Mouse (Mus musculus): ENCODE measurements at regions not wholly inside any gene's neighbourhood (a gene's known extent, or its start where the extent isn't known, plus 50 kb on each side); places are given as distances from the start of the nearest gene placed in this dataset.
A peak's percentile ranks its signal among the peaks of the same experiment; 100 is the strongest.
"Not testable (repeated sequence)": the region's sequence is repeated elsewhere in the genome, so short reads cannot be mapped to it uniquely, and the experiment has no call there.

GRCm38 (mm10) chr9:33080774-33081173 lies 444.8 kb downstream of the Ets1 start:
- no peak overlapping the region for H3K4me2 ChIP-seq
- H3K27me3 ChIP-seq: no peaks in the 10 kb centered on the region
- no peaks in the 10 kb centered on the region for H3K9me3 ChIP-seq
- no peaks in the 10 kb centered on the region for H3K36me3 ChIP-seq (replicated peaks)
- H3K4me3 ChIP-seq (replicated peaks): no peak overlapping the region
- H3K4me1 ChIP-seq: no peaks in the 10 kb centered on the region
- no peak for ATAC-seq (ENCODE audit: low FRiP score)
- no peak overlapping the region for H3K27ac ChIP-seq
- 62% methylated on average over 6 of the region's 6 CpGs for WGBS
- no peak overlapping the region for H3K9ac ChIP-seq

GRCm38 (mm10) chr9:33089977-33090376 lies 454.0 kb downstream of the Ets1 start:
- H3K4me2 ChIP-seq: no peak overlapping the region

GRCm38 (mm10) chr9:33091664-33092063 lies 455.6 kb downstream of the Ets1 start:
- H3K4me2 ChIP-seq: no peak overlapping the region
- 0 out of 2 replicates have a peak, but pooled peaks cover 5% of the 10 kb centered on the region for H3K27me3 ChIP-seq
- no peaks in the 10 kb centered on the region for H3K9me3 ChIP-seq
- H3K36me3 ChIP-seq (replicated peaks): no peaks in the 10 kb centered on the region
- H3K9ac ChIP-seq: no peak overlapping the region
- H3K4me3 ChIP-seq (replicated peaks): no peak overlapping the region
- no peaks in the 10 kb centered on the region for H3K4me1 ChIP-seq
- WGBS: 86% methylated on average over 3 of the region's 3 CpGs
- no peak for ATAC-seq (ENCODE audit: low FRiP score)
- no peak overlapping the region for H3K27ac ChIP-seq

More at GRCm38 (mm10) chr9:33089977-33090376, 454.0 kb downstream of the Ets1 start:
- H3K4me1 ChIP-seq: no peaks in the 10 kb centered on the region
- no peak overlapping the region for H3K4me3 ChIP-seq (replicated peaks)
- 0 out of 2 replicates have a peak, but pooled peaks cover 5% of the 10 kb centered on the region for H3K27me3 ChIP-seq
- H3K9me3 ChIP-seq: no peaks in the 10 kb centered on the region
- no peaks in the 10 kb centered on the region for H3K36me3 ChIP-seq (replicated peaks)
- ATAC-seq (ENCODE audit: low FRiP score): no peak
- no peak overlapping the region for H3K9ac ChIP-seq
- H3K27ac ChIP-seq: no peak overlapping the region
- 78% methylated on average over 3 of the region's 3 CpGs for WGBS

GRCm38 (mm10) chr9:33095654-33096053 lies 459.6 kb downstream of the Ets1 start:
- Histone ChIP-seq H3K4me2 (no peak overlapping the region), H3K27me3 (0 out of 2 replicates have a peak, but pooled peaks cover 5% of the 10 kb centered on the region), H3K27ac (no peak overlapping the region), H3K36me3 (replicated peaks) (no peaks in the 10 kb centered on the region), H3K9ac (no peak overlapping the region), H3K9me3 (no peaks in the 10 kb centered on the region), H3K4me3 (replicated peaks) (no peak overlapping the region), H3K4me1 (no peaks in the 10 kb centered on the region)
- 1% methylated on average over 3 of the region's 3 CpGs for whole genome bisulfite sequencing
- peak; percentile 53; the same call in 1 of the 2 replicates for ATAC-seq (ENCODE audit: low FRiP score)

GRCm38 (mm10) chr9:33101206-33101605 lies 465.2 kb downstream of the Ets1 start:
- Histone ChIP-seq H3K27me3 (0 out of 2 replicates have a peak, but pooled peaks cover 4% of the 10 kb centered on the region), H3K36me3 (replicated peaks) (no peaks in the 10 kb centered on the region), H3K4me3 (replicated peaks) (no peak overlapping the region), H3K4me2 (no peak overlapping the region), H3K9ac (no peak overlapping the region), H3K27ac (no peak overlapping the region), H3K4me1 (peaks cover 6% of the 10 kb centered on the region), H3K9me3 (no peaks in the 10 kb centered on the region)
- WGBS: 84% methylated on average over 3 of the region's 3 CpGs
- no peak for ATAC-seq (ENCODE audit: low FRiP score)

GRCm38 (mm10) chr9:33104623-33105074 lies 468.6 kb downstream of the Ets1 start:
- no peak overlapping the region for H3K4me2 ChIP-seq
- 0 out of 2 replicates have a peak, but pooled peaks cover 4% of the 10 kb centered on the region for H3K27me3 ChIP-seq
- WGBS: 8% methylated on average over 3 of the region's 3 CpGs
- peaks cover 6% of the 10 kb centered on the region for H3K4me1 ChIP-seq
- ATAC-seq (ENCODE audit: low FRiP score): no peak
- no peak overlapping the region for H3K9ac ChIP-seq
- H3K4me3 ChIP-seq (replicated peaks): no peak overlapping the region
- H3K36me3 ChIP-seq (replicated peaks): no peaks in the 10 kb centered on the region
- H3K27ac ChIP-seq: no peak overlapping the region
- H3K9me3 ChIP-seq: no peaks in the 10 kb centered on the region

- H3K4me2 ChIP-seq: no peak overlapping the region
- H3K4me3 ChIP-seq (replicated peaks): no peak overlapping the region
- ATAC-seq (ENCODE audit: low FRiP score): no peak
- no peak overlapping the region for H3K9ac ChIP-seq
- WGBS: 94% methylated on average over 1 of the region's 1 CpGs
- H3K4me1 ChIP-seq: no peaks in the 10 kb centered on the region
- no peak overlapping the region for H3K27ac ChIP-seq
- H3K9me3 ChIP-seq: no peaks in the 10 kb centered on the region
- no peaks in the 10 kb centered on the region for H3K27me3 ChIP-seq
- H3K36me3 ChIP-seq (replicated peaks): no peaks in the 10 kb centered on the region
Observed at GRCm38 (mm10) chr9:33123841-33124240, 487.8 kb downstream of the Ets1 start.

GRCm38 (mm10) chr9:33152186-33152585 lies 516.2 kb downstream of the Ets1 start:
- H3K9ac ChIP-seq: no peak overlapping the region
- H3K9me3 ChIP-seq: no peaks in the 10 kb centered on the region
- WGBS: 7% methylated on average over 1 of the region's 1 CpGs
- no peak overlapping the region for H3K4me3 ChIP-seq (replicated peaks)
- no peak overlapping the region for H3K27ac ChIP-seq
- no peaks in the 10 kb centered on the region for H3K27me3 ChIP-seq
- 0 out of 2 replicates have a peak, but pooled peaks cover 3% of the 10 kb centered on the region for H3K4me1 ChIP-seq
- H3K36me3 ChIP-seq (replicated peaks): no peaks in the 10 kb centered on the region
- no peak; the same call in 1 of the 2 replicates for ATAC-seq (ENCODE audit: low FRiP score)
- H3K4me2 ChIP-seq: no peak overlapping the region

- Histone ChIP-seq H3K27me3 (no peaks in the 10 kb centered on the region), H3K4me3 (replicated peaks) (no peak overlapping the region), H3K9me3 (no peaks in the 10 kb centered on the region), H3K36me3 (replicated peaks) (no peaks in the 10 kb centered on the region), H3K27ac (no peak overlapping the region), H3K4me2 (no peak overlapping the region), H3K9ac (no peak overlapping the region), H3K4me1 (no peaks in the 10 kb centered on the region)
- WGBS: 82% methylated on average over 6 of the region's 6 CpGs
- no peak for ATAC-seq (ENCODE audit: low FRiP score)
Observed at GRCm38 (mm10) chr9:33168159-33168558, 532.1 kb downstream of the Ets1 start.

GRCm38 (mm10) chr9:33169093-33169492 lies 533.1 kb downstream of the Ets1 start:
- not testable (repeated sequence) for H3K4me1 ChIP-seq; H3K9ac ChIP-seq; H3K27me3 ChIP-seq; ATAC-seq (ENCODE audit: low FRiP score); H3K4me3 ChIP-seq (replicated peaks); H3K9me3 ChIP-seq; H3K4me2 ChIP-seq; H3K36me3 ChIP-seq (replicated peaks); H3K27ac ChIP-seq
- 73% methylated on average over 1 of the region's 1 CpGs for WGBS

- H3K27me3 ChIP-seq: no peaks in the 10 kb centered on the region
- no peaks in the 10 kb centered on the region for H3K4me1 ChIP-seq
- H3K4me3 ChIP-seq (replicated peaks): no peak overlapping the region
- no peak overlapping the region for H3K27ac ChIP-seq
- H3K4me2 ChIP-seq: no peak overlapping the region
- H3K36me3 ChIP-seq (replicated peaks): no peaks in the 10 kb centered on the region
- no peak overlapping the region for H3K9ac ChIP-seq
- H3K9me3 ChIP-seq: no peaks in the 10 kb centered on the region
- no peak for ATAC-seq (ENCODE audit: low FRiP score)
Observed at GRCm38 (mm10) chr9:33180066-33180465, 544.0 kb downstream of the Ets1 start.

- Histone ChIP-seq H3K27me3 (no peaks in the 10 kb centered on the region), H3K36me3 (replicated peaks) (no peaks in the 10 kb centered on the region), H3K4me2 (no peak overlapping the region), H3K4me3 (replicated peaks) (no peak overlapping the region), H3K9me3 (no peaks in the 10 kb centered on the region), H3K4me1 (no peaks in the 10 kb centered on the region), H3K9ac (no peak overlapping the region), H3K27ac (no peak overlapping the region)
- ATAC-seq (ENCODE audit: low FRiP score): no peak
- WGBS: 67% methylated on average over 3 of the region's 3 CpGs
Observed at GRCm38 (mm10) chr9:33187187-33187586, 551.2 kb downstream of the Ets1 start.

- no peak for ATAC-seq (ENCODE audit: low FRiP score)
- no peak overlapping the region for H3K9ac ChIP-seq
- WGBS: 89% methylated on average over 2 of the region's 2 CpGs
Observed at GRCm38 (mm10) chr9:33209083-33209482, 573.1 kb downstream of the Ets1 start.

More at GRCm38 (mm10) chr9:33209083-33209482, 573.1 kb downstream of the Ets1 start:
- no peaks in the 10 kb centered on the region for H3K9me3 ChIP-seq
- H3K27ac ChIP-seq: no peak overlapping the region
- H3K4me2 ChIP-seq: no peak overlapping the region
- no peak overlapping the region for H3K4me3 ChIP-seq (replicated peaks)
- no peaks in the 10 kb centered on the region for H3K36me3 ChIP-seq (replicated peaks)
- no peaks in the 10 kb centered on the region for H3K4me1 ChIP-seq
- H3K27me3 ChIP-seq: no peaks in the 10 kb centered on the region
